Comparison of ENCODE assay signal across 8 mouse cellular contexts in genomic region chr2:122377751-122378246, GRCm38 (mm10). TPM values are rescaled to one million over a fixed set of nuclear protein-coding genes. Genes with fewer than 3 reads are reported as not detected.
DNase-seq lines count a peak whose midpoint lies in the region; ATAC-seq and TF ChIP-seq lines count a peak whose summit lies in the region.

No protein-coding gene starts in this region.

- H3K36me3 ChIP-seq in embryonic facial prominence, embryonic 12.5 days = no peaks in the 10 kb centered on the region
- no peaks in the 10 kb centered on the region for H3K36me3 ChIP-seq in limb, embryonic 14.5 days (ENCODE audit: control insufficient read depth, insufficient read depth, low read length)
- no peaks in the 10 kb centered on the region for H3K36me3 ChIP-seq in midbrain, embryonic 15.5 days (replicated peaks)

- peak overlapping the region; percentile 71 for H3K9ac ChIP-seq in embryonic facial prominence, embryonic 12.5 days
- H3K9ac ChIP-seq in limb, embryonic 14.5 days (ENCODE audit: low read depth, low read length, severe bottlenecking) = peak overlapping the region; percentile 77
- H3K9ac ChIP-seq in midbrain, embryonic 15.5 days = peak overlapping the region; percentile 57

- no peaks in the 10 kb centered on the region for H3K9me3 ChIP-seq in embryonic facial prominence, embryonic 12.5 days
- no peaks in the 10 kb centered on the region for H3K9me3 ChIP-seq in limb, embryonic 14.5 days (ENCODE audit: control insufficient read depth, low read length)
- no peaks in the 10 kb centered on the region for H3K9me3 ChIP-seq in midbrain, embryonic 15.5 days

- H3K4me2 ChIP-seq in embryonic facial prominence, embryonic 12.5 days (replicated peaks) = peak overlapping the region; percentile 42
- peak overlapping the region; percentile 49 for H3K4me2 ChIP-seq in limb, embryonic 14.5 days (replicated peaks; ENCODE audit: low read depth, low read length, severe bottlenecking)
- H3K4me2 ChIP-seq in midbrain, embryonic 15.5 days = peak overlapping the region; percentile 45

- 0 out of 2 replicates have a peak, but pooled peaks cover 3% of the 10 kb centered on the region for H3K4me1 ChIP-seq in embryonic facial prominence, embryonic 12.5 days
- H3K4me1 ChIP-seq in limb, embryonic 14.5 days (ENCODE audit: control insufficient read depth, insufficient read depth, low read length) = no peaks in the 10 kb centered on the region
- H3K4me1 ChIP-seq in midbrain, embryonic 15.5 days = peaks cover 13% of the 10 kb centered on the region

- H3K27ac ChIP-seq in embryonic facial prominence, embryonic 12.5 days = peak overlapping the region; percentile 92
- H3K27ac ChIP-seq in limb, embryonic 14.5 days (replicated peaks; ENCODE audit: low read depth, low read length) = peak overlapping the region; percentile 88
- peak overlapping the region; percentile 90 for H3K27ac ChIP-seq in midbrain, embryonic 15.5 days

- peak; percentile 86 for DNase-seq in 3134 (ENCODE audit: extremely low read depth, insufficient read length, low spot score)
- DNase-seq in heart, adult 8-10 months (ENCODE audit: low spot score) = peak; percentile 80
- peak; percentile 76 to 84 for DNase-seq in kidney, adult 8-10 months
- DNase-seq in limb, embryonic 14.5 days (ENCODE audit: low spot score) = peak; percentile 82
- DNase-seq in spleen, postnatal 36 days (ENCODE audit: low spot score in 2 of 2) = peak; percentile 71 to 77

- peak; percentile 26 for ATAC-seq in activated CD4-positive, CD25-positive, alpha-beta regulatory T cell, adult 4 months
- peak; percentile 83 for ATAC-seq in embryonic facial prominence, embryonic 12.5 days (ENCODE audit: insufficient number of reproducible peaks, insufficient read depth, low FRiP score, low TSS enrichment)
- ATAC-seq in limb, embryonic 14.5 days (ENCODE audit: low FRiP score, low read depth) = peak; percentile 76
- ATAC-seq in midbrain, embryonic 15.5 days (replicated peaks) = peak; percentile 87

- under 1% methylated on average over 26 of the region's 26 CpGs for WGBS in embryonic facial prominence, embryonic 12.5 days
- WGBS in limb, embryonic 14.5 days = under 1% methylated on average over 26 of the region's 26 CpGs
- WGBS in midbrain, embryonic 15.5 days = under 1% methylated on average over 26 of the region's 26 CpGs

- peak overlapping the region; percentile 59 for H3K4me3 ChIP-seq in embryonic facial prominence, embryonic 12.5 days
- H3K4me3 ChIP-seq in limb, embryonic 14.5 days (replicated peaks; ENCODE audit: low read length) = peak overlapping the region; percentile 65
- H3K4me3 ChIP-seq in midbrain, embryonic 15.5 days = peak overlapping the region; percentile 51

- no peak for TF ChIP-seq POLR2A in limb, embryonic 14.5 days (IDR thresholded peaks at IDR 0.05; ENCODE audit: borderline replicate concordance, extremely low read depth, insufficient read depth, insufficient read length)

- H3K27me3 ChIP-seq in embryonic facial prominence, embryonic 12.5 days = no peaks in the 10 kb centered on the region
- H3K27me3 ChIP-seq in limb, embryonic 14.5 days (ENCODE audit: control insufficient read depth, insufficient read depth, low read length) = no peaks in the 10 kb centered on the region
- no peaks in the 10 kb centered on the region for H3K27me3 ChIP-seq in midbrain, embryonic 15.5 days (replicated peaks)

RNA-seq across cellular contexts. Expression of gene Shf, which starts 8.8 kb away (rescaled TPM):
- polyA plus RNA-seq in activated CD4-positive, CD25-positive, alpha-beta regulatory T cell, adult 4 months (2017; shearing (Covaris generic)) = under 1 TPM in 1 of 2 experiments, not detected in 1; 0.33 TPM
- polyA plus RNA-seq in embryonic facial prominence, embryonic 12.5 days (2016; fragmentation: Nextera tagmentation; extraction: Ambion mirVana) = 6.5 and 6.9 TPM in 2 replicates
- total RNA-seq in heart, adult 8-10 months (2022) = 1 to 10 TPM; 4.4 to 7.3 (median 5.7) TPM
- polyA plus RNA-seq in limb, embryonic 14.5 days (2012; rRNA removed) = 34.1 and 34.2 TPM in 2 replicates
- 6.5 and 7.8 TPM in 2 replicates for polyA plus RNA-seq in limb, embryonic 14.5 days (2014; fragmentation: Nextera tagmentation; extraction: Ambion mirVana)
- polyA plus RNA-seq in midbrain, embryonic 15.5 days (2015; fragmentation: Nextera tagmentation; extraction: Ambion mirVana) = 12.0 and 13.3 TPM in 2 replicates

RNA-seq across cellular contexts. Expression of gene Slc28a2, which starts 48.5 kb away (rescaled TPM):
- 100 to 1,000 TPM in 1 of 2 experiments, 10 to 100 TPM in 1; 98.0 to 106 TPM for polyA plus RNA-seq in activated CD4-positive, CD25-positive, alpha-beta regulatory T cell, adult 4 months (2017; shearing (Covaris generic))
- 0.12 TPM in 1 of 2 replicates, not detected in the other for polyA plus RNA-seq in embryonic facial prominence, embryonic 12.5 days (2016; fragmentation: Nextera tagmentation; extraction: Ambion mirVana)
- 10 to 100 TPM; 16.0 to 22.8 (median 19.8) TPM for total RNA-seq in heart, adult 8-10 months (2022)
- 1.0 and 1.4 TPM in 2 replicates for polyA plus RNA-seq in limb, embryonic 14.5 days (2012; rRNA removed)
- 0.50 and 0.78 TPM in 2 replicates for polyA plus RNA-seq in limb, embryonic 14.5 days (2014; fragmentation: Nextera tagmentation; extraction: Ambion mirVana)
- polyA plus RNA-seq in midbrain, embryonic 15.5 days (2015; fragmentation: Nextera tagmentation; extraction: Ambion mirVana) = not detected in 2 replicates

Comparison
In these comparisons a context has a peak if more than half of its experiments do, and no peak if none do; other contexts are left out.
1. Peak in every context shown above with its lines: DNase-seq, ATAC-seq, H3K4me3 ChIP-seq and H3K27ac ChIP-seq.
2. ATAC-seq: peak in every context shown above with its lines; median percentile 87 in midbrain, embryonic 15.5 days; 83 in embryonic facial prominence, embryonic 12.5 days; 76 in limb, embryonic 14.5 days; 26 in activated CD4-positive, CD25-positive, alpha-beta regulatory T cell, adult 4 months.
3. RNA of gene Slc28a2, which starts 48.5 kb away (polyA plus RNA-seq): 98.0 to 106 TPM in activated CD4-positive, CD25-positive, alpha-beta regulatory T cell, adult 4 months; 0.50 to 1.4 TPM in limb, embryonic 14.5 days, 0.12 TPM in embryonic facial prominence, embryonic 12.5 days and not detected in midbrain, embryonic 15.5 days; every median in the first group is over 10 times any median in the second.